Comparison of ENCODE assay signal across 14 mouse cellular contexts in genomic region chr1:168328236-168328605, GRCm38 (mm10).
DNase-seq lines count a peak whose midpoint lies in the region; ATAC-seq lines count a peak whose summit lies in the region.
"Had no signal": no experiment of that assay in that cellular context is flagged by ENCODE, and none has a peak within 500 bp of the region (broad histone marks: within the 10 kb centered on the region; RNA-seq: fewer than 3 reads in every experiment).

No protein-coding gene starts in this region.

- no peak for DNase-seq in hindbrain, embryonic 10.5 days (ENCODE audit: low spot score)
- no peak for DNase-seq in hindbrain, embryonic 11.5 days (ENCODE audit: low spot score)
- DNase-seq in right cerebral cortex, adult 2 months (ENCODE audit: low spot score in 2 of 2) = peak; percentile 27 to 46
- DNase-seq in right cerebral cortex, postnatal 4 days = no peak
- DNase-seq in telencephalon, adult 2 months (ENCODE audit: low read depth, low spot score) = peak; percentile 51
- no peak for DNase-seq in adipocyte (ENCODE audit: low spot score)
- DNase-seq: cerebellum, adult 11 months; liver, embryonic 13.5 days; lung, postnatal 14 days had no signal

- no peak for ATAC-seq in hindbrain, embryonic 11.5 days (ENCODE audit: low FRiP score)
- ATAC-seq in hindbrain, embryonic 15.5 days (ENCODE audit: low FRiP score, low read depth) = no peak
- no peak for ATAC-seq in CD4-positive, CD25-positive, alpha-beta regulatory T cell, adult 4 months
- ATAC-seq: inflammation-experienced regulatory T-cells, adult 6 months had no signal

- H3K4me2 ChIP-seq in hindbrain, embryonic 11.5 days (replicated peaks; ENCODE audit: low read depth, low read length) = no peak overlapping the region
- H3K4me2 ChIP-seq in hindbrain, embryonic 15.5 days = peak overlapping the region; percentile 18; the same call in 1 of the 2 replicates
- H3K4me2 ChIP-seq: heart, embryonic 15.5 days; liver, embryonic 13.5 days had no signal

- H3K4me1 ChIP-seq in hindbrain, embryonic 10.5 days (replicated peaks) = peaks cover 88% of the 10 kb centered on the region
- H3K4me1 ChIP-seq in hindbrain, embryonic 11.5 days (replicated peaks; ENCODE audit: control insufficient read depth, insufficient read depth, low read length) = peaks cover 12% of the 10 kb centered on the region
- H3K4me1 ChIP-seq in hindbrain, embryonic 15.5 days (replicated peaks) = peaks cover 72% of the 10 kb centered on the region

- no peaks in the 10 kb centered on the region for H3K9me3 ChIP-seq in hindbrain, embryonic 10.5 days
- H3K9me3 ChIP-seq in hindbrain, embryonic 11.5 days (ENCODE audit: control insufficient read depth, low read length) = no peaks in the 10 kb centered on the region
- H3K9me3 ChIP-seq in hindbrain, embryonic 15.5 days = no peaks in the 10 kb centered on the region
- H3K9me3 ChIP-seq: heart, embryonic 15.5 days; liver, embryonic 13.5 days had no signal

- H3K36me3 ChIP-seq in hindbrain, embryonic 10.5 days = peaks cover 4% of the 10 kb centered on the region
- no peaks in the 10 kb centered on the region for H3K36me3 ChIP-seq in hindbrain, embryonic 11.5 days (ENCODE audit: control insufficient read depth, insufficient read depth, low read length)
- no peaks in the 10 kb centered on the region for H3K36me3 ChIP-seq in hindbrain, embryonic 15.5 days
- H3K36me3 ChIP-seq: heart, embryonic 15.5 days; liver, embryonic 13.5 days had no signal

- peak overlapping the region; percentile 41; the same call in 1 of the 2 replicates for H3K27ac ChIP-seq in hindbrain, embryonic 10.5 days
- H3K27ac ChIP-seq in hindbrain, embryonic 11.5 days (ENCODE audit: low read depth, low read length) = no peak overlapping the region
- peak overlapping the region; percentile 64 for H3K27ac ChIP-seq in hindbrain, embryonic 15.5 days (replicated peaks)
- H3K27ac ChIP-seq: heart, embryonic 15.5 days; kidney, postnatal 0 days; liver, embryonic 13.5 days had no signal

- H3K4me3 ChIP-seq in hindbrain, embryonic 10.5 days = no peak overlapping the region
- H3K4me3 ChIP-seq in hindbrain, embryonic 11.5 days (ENCODE audit: low read depth, low read length) = no peak overlapping the region
- no peak overlapping the region for H3K4me3 ChIP-seq in hindbrain, embryonic 15.5 days
- H3K4me3 ChIP-seq: heart, embryonic 15.5 days; liver, embryonic 13.5 days had no signal

- H3K9ac ChIP-seq in hindbrain, embryonic 11.5 days (ENCODE audit: low read depth, low read length) = no peak overlapping the region
- H3K9ac ChIP-seq in hindbrain, embryonic 15.5 days = no peak overlapping the region
- H3K9ac ChIP-seq: heart, embryonic 15.5 days; liver, embryonic 13.5 days had no signal

- H3K27me3 ChIP-seq in hindbrain, embryonic 10.5 days (ENCODE audit: insufficient read depth, poor library complexity, severe bottlenecking) = no peaks in the 10 kb centered on the region
- no peaks in the 10 kb centered on the region for H3K27me3 ChIP-seq in hindbrain, embryonic 11.5 days (ENCODE audit: control insufficient read depth, insufficient read depth, low read length)
- no peaks in the 10 kb centered on the region for H3K27me3 ChIP-seq in hindbrain, embryonic 15.5 days
- H3K27me3 ChIP-seq: heart, embryonic 15.5 days; liver, embryonic 13.5 days had no signal

- 79% methylated on average over 3 of the region's 3 CpGs for WGBS in hindbrain, embryonic 10.5 days
- 77% methylated on average over 3 of the region's 3 CpGs for WGBS in hindbrain, embryonic 11.5 days
- WGBS in hindbrain, embryonic 15.5 days = 36% methylated on average over 3 of the region's 3 CpGs

Comparison
In these comparisons a context has a peak if more than half of its experiments do, and no peak if none do; other contexts are left out.
1. DNase-seq: peak in right cerebral cortex, adult 2 months (2 of 2) and telencephalon, adult 2 months (single experiment); none in hindbrain, embryonic 10.5 days (single experiment), hindbrain, embryonic 11.5 days (single experiment), right cerebral cortex, postnatal 4 days (single experiment) and adipocyte (single experiment).